Mouse (Mus musculus) heart, embryonic 11.5 days (tissue): ENCODE measurements at regions not wholly inside any gene's neighbourhood (a gene's known extent, or its start where the extent isn't known, plus 50 kb on each side); places are given as distances from the start of the nearest gene placed in this dataset.
"Not testable (repeated sequence)": the region's sequence is repeated elsewhere in the genome, so short reads cannot be mapped to it uniquely, and the experiment has no call there.

Experiments used
- ATAC-seq: fragments of 200-750 bp; cut with Nextera tagmentation; replicated peaks from 2 replicates; pipeline ENCODE4 v1.8.0; 2017; ENCODE audit warnings: moderate library complexity; ENCODE audit not compliant: insufficient number of reproducible peaks, low FRiP score, low TSS enrichment
- H3K27ac ChIP-seq: fragments of 300-500 bp; sonication (generic); 2 replicates; pipeline ENCODE4 v1.5.1; 2014; ENCODE audit warnings: mild to moderate bottlenecking, low read depth, low read length
- H3K27me3 ChIP-seq: fragments of 300-500 bp; sonication (generic); 2 replicates; pipeline ENCODE4 v1.6.1; 2014; ENCODE audit warnings: mild to moderate bottlenecking, low read length, mixed read lengths; ENCODE audit not compliant: control insufficient read depth, insufficient read depth
- H3K36me3 ChIP-seq: fragments of 300-500 bp; sonication (generic); 2 replicates; pipeline ENCODE4 v1.6.1; 2014; ENCODE audit warnings: mild to moderate bottlenecking, low read length, moderate library complexity, mixed read lengths; ENCODE audit not compliant: control insufficient read depth, insufficient read depth
- H3K4me1 ChIP-seq: fragments of 300-500 bp; sonication (generic); 2 replicates; pipeline ENCODE4 v1.6.1; 2014; ENCODE audit warnings: low read length; ENCODE audit not compliant: control insufficient read depth, insufficient read depth
- H3K4me2 ChIP-seq: fragments of 300-500 bp; sonication (generic); 2 replicates; pipeline ENCODE4 v1.6.1; 2014; ENCODE audit warnings: mild to moderate bottlenecking, moderate library complexity
- H3K4me3 ChIP-seq: fragments of 300-500 bp; sonication (generic); 2 replicates; pipeline ENCODE4 v1.5.1; 2014; ENCODE audit warnings: low read depth, low read length
- H3K9ac ChIP-seq: fragments of 300-500 bp; sonication (generic); 2 replicates; pipeline ENCODE4 v1.6.1; 2014; ENCODE audit warnings: mild to moderate bottlenecking, low read depth, low read length, moderate library complexity
- H3K9me3 ChIP-seq: fragments of 300-500 bp; sonication (generic); replicated peaks from 2 replicates; pipeline ENCODE4 v1.6.1; 2016; ENCODE audit warnings: low read length; ENCODE audit not compliant: control insufficient read depth
- WGBS: fragments of 180-500 bp; shearing (Covaris S2); extraction: QIAGEN DNeasy Blood & Tissue Kit; methylation state at CpG from one replicate; pipeline ENCODE4 v1.1.7; 2014; ENCODE audit not compliant: insufficient replicate concordance; 5-methylcytosine and 5-hydroxymethylcytosine counted together

DNA sequence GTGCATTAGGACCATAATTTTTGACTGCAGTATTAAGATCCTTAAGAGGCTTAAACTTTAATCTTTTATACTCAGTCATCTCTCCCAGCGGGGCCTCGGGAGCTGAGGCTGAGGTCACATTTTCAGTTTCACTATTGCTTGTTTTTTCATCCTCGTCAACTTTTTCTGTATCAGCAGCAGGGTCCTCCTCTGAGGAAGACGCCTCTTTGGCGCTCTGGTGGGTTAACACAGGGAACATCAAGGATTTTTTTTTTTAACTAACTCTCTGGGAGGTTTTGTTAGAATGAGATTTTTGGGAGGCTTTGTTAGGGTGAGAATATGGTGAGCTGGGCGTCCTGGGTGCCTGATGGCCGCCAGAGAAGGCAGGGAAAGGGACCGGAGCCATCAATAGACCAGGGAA, 633.6 kb downstream of the Jrkl start:
- WGBS: 83% methylated on average over 8 of the region's 8 CpGs
- H3K27ac ChIP-seq, H3K27me3 ChIP-seq, H3K36me3 ChIP-seq, H3K4me2 ChIP-seq, H3K9ac ChIP-seq, ATAC-seq, H3K9me3 ChIP-seq, H3K4me1 ChIP-seq, H3K4me3 ChIP-seq: not testable (repeated sequence)

DNA sequence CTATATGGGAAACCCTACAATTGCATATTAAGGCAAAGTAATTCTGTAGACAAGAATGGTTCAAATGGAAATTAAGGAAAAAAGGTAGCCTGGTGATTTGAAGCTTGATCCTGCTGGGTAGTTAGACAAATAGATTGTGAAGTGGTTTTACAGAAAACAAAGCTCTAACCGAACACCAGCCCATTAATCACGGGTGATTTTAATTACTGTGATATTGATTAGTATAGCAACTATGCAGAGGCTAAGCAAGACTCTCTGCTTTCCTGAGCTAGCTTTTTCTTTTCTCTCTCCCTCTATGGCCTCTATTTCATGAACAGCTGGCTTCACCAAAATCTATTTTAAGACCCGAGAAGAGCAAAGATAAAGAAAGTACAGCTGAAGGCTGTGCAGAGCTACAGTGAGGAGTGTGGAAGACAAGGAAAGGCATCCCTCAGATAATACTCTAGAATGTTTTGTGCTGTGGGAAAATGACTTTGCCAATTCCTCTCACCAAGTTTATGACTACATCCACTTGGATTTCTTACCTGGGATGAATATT, 647.4 kb downstream of the Jrkl start:
- H3K4me1 ChIP-seq: no peaks in the 10 kb centered on the region
- no peak overlapping the region for H3K4me2 ChIP-seq
- peak overlapping the region; percentile 22; the same call in 1 of the 2 replicates for H3K27ac ChIP-seq
- WGBS: 61% methylated on average over 3 of the region's 3 CpGs
- no peak overlapping the region for H3K4me3 ChIP-seq
- no peaks in the 10 kb centered on the region for H3K27me3 ChIP-seq
- no peaks in the 10 kb centered on the region for H3K36me3 ChIP-seq
- no peak for ATAC-seq
- H3K9me3 ChIP-seq: no peaks in the 10 kb centered on the region
- H3K9ac ChIP-seq: no peak overlapping the region

DNA sequence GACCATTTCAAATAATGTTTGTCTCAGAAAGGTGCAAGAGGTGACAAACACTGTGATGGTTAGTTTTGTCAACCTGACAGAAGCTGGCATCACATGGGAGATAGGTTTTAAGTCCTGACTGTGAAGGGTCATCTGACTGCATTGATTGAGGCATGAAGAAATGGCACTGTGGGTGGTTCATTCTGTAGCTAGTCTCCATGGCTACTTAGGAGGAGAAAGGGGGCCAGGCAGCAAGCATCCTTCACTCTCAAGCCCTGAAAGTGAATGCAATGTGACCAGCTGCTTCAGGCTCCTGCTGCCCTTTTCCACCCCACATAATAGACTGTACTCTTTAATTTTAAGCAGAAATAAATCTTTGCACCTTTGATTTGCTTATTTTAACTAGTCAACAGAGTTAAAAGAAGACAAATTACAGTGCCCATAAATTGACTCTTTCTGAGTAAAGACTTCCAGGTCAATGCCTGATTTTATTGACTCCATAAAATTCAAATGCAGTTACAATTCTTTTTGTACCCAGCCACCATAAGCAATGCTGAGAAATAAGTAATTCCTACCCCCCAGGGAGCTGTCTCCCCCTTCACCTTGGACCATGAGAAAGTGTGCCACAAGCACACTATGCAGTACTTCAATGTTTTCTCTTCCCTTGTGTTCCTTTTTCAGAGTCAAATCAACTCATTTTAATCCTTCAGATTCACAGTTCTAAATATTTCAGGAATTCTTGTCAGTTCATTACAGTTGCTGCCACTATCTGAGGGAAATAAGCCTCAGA, 658.2 kb downstream of the Jrkl start:
- ATAC-seq: no peak
- H3K9ac ChIP-seq: no peak overlapping the region
- H3K36me3 ChIP-seq: no peaks in the 10 kb centered on the region
- no peaks in the 10 kb centered on the region for H3K4me1 ChIP-seq
- H3K4me3 ChIP-seq: no peak overlapping the region
- H3K4me2 ChIP-seq: no peak overlapping the region
- no peaks in the 10 kb centered on the region for H3K27me3 ChIP-seq
- H3K9me3 ChIP-seq: no peaks in the 10 kb centered on the region
- no peak overlapping the region for H3K27ac ChIP-seq
